Mouse (Mus musculus) midbrain, embryonic 14.5 days (tissue): ENCODE measurements around the gene Gas8. TPM values are rescaled to one million over a fixed set of nuclear protein-coding genes. Genes with fewer than 3 reads are reported as not detected.
A peak's percentile ranks its signal among the peaks of the same experiment; 100 is the strongest.
"Not testable (repeated sequence)": the region's sequence is repeated elsewhere in the genome, so short reads cannot be mapped to it uniquely, and the experiment has no call there.

Source experiments
- ATAC-seq: fragments of 200-750 bp; cut with Nextera tagmentation; 2 replicates; pipeline ENCODE4 v1.8.0; 2017; ENCODE audit warnings: moderate number of reproducible peaks, moderate library complexity; ENCODE audit not compliant: low FRiP score, low TSS enrichment
- DNase-seq: peaks from one replicate; pipeline ENCODE4 v3.0.0-alpha.2; 2015
- H3K27ac ChIP-seq: fragments of 300-500 bp; sonication (generic); replicated peaks from 2 replicates; pipeline ENCODE4 v1.5.1; 2014; ENCODE audit warnings: mild to moderate bottlenecking, low read depth, low read length, moderate library complexity
- H3K27me3 ChIP-seq: fragments of 300-500 bp; sonication (generic); 2 replicates; pipeline ENCODE4 v1.6.1; 2014; ENCODE audit warnings: low read length, control low read depth, mixed read lengths; ENCODE audit not compliant: control insufficient read depth, insufficient read depth
- H3K36me3 ChIP-seq: fragments of 300-500 bp; sonication (generic); 2 replicates; pipeline ENCODE4 v1.6.1; 2014; ENCODE audit warnings: low read length, control low read depth; ENCODE audit not compliant: control insufficient read depth, insufficient read depth
- H3K4me1 ChIP-seq: fragments of 300-500 bp; sonication (generic); 2 replicates; pipeline ENCODE4 v1.6.1; 2014; ENCODE audit warnings: mild to moderate bottlenecking, antibody characterized with exemption, low read length, control low read depth; ENCODE audit not compliant: control insufficient read depth, insufficient read depth
- H3K4me2 ChIP-seq: fragments of 300-500 bp; sonication (generic); 2 replicates; pipeline ENCODE4 v1.6.1; 2014; ENCODE audit warnings: mild to moderate bottlenecking, low read length, moderate library complexity
- H3K4me3 ChIP-seq: fragments of 300-500 bp; sonication (generic); replicated peaks from 2 replicates; pipeline ENCODE4 v1.5.1; 2014; ENCODE audit warnings: low read depth, low read length
- H3K9ac ChIP-seq: fragments of 300-500 bp; sonication (generic); replicated peaks from 2 replicates; pipeline ENCODE4 v1.6.1; 2014; ENCODE audit warnings: mild to moderate bottlenecking, low read length, moderate library complexity
- H3K9me3 ChIP-seq: fragments of 300-500 bp; sonication (generic); 2 replicates; pipeline ENCODE4 v1.6.1; 2016; ENCODE audit warnings: low read length, control low read depth, mixed read lengths; ENCODE audit not compliant: control insufficient read depth
- WGBS: fragments of 180-500 bp; shearing (Covaris S2); extraction: QIAGEN DNeasy Blood & Tissue Kit; methylation state at CpG from one replicate; pipeline ENCODE4 v1.1.7; 2014; 5-methylcytosine and 5-hydroxymethylcytosine counted together
- polyA plus RNA-seq: library from polyadenylated mRNA; unstranded; fragments of >200 nt; fragmentation: Nextera tagmentation; extraction: Ambion mirVana; gene quantifications from 2 replicates; pipeline ENCODE4 v1.2.1, GENCODE M21; 2014

The Gas8 gene
- polyA plus RNA-seq, 1 experiment from 2014 or later, result 38.6 TPM

DNA sequence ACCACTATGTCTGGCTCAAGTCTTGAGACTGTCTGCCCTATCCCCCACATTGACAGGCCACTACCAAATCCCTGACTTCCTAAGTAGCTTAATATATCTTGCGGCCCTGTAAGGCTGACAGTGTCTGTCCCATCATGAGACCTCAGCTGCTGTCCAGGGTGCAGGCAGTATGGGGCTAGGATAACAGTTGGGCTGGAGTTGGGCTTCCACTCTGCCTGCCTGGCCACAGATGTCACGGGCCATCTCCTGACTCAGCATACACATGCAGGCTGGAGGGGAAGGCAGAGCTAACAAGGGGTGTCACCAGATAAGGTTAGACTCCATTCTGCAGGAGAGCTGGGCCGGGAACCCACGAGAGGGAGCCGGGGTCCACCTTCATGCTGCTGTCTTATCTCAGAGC is 11.5 kb upstream of the Gas8 start:
- Histone ChIP-seq H3K36me3 (peaks cover 93% of the 10 kb centered on the region), H3K9ac (no peak overlapping the region), H3K4me3 (no peak overlapping the region), H3K27me3 (no peaks in the 10 kb centered on the region), H3K4me2 (no peak overlapping the region), H3K4me1 (no peaks in the 10 kb centered on the region), H3K27ac (no peak overlapping the region), H3K9me3 (no peaks in the 10 kb centered on the region)
- ATAC-seq (no peak), DNase-seq (no peak)
- 99% methylated on average over 5 of the region's 5 CpGs for WGBS

DNA sequence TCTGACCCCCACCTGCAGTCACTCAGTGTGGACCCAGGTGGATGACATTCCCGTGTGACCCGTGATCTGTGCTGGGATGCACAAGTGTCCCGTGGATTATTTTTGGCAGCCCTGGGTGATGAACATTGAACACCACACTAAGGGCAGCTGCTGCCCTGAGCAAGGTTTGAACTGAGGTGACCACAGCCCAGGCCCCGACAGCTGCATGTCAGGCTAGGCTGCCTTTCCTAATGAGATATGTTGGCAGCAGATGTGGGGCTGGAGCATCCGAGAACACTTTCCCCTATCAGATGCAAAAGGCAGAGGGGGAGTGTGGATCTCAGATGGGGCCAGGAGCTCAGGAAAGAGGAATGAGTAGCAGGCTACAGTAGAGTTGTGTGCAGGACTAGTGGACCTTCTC is 7.8 kb upstream of the Gas8 start:
- H3K4me1 ChIP-seq, result peaks cover 15% of the 10 kb centered on the region
- ATAC-seq, result no peak
- H3K9ac ChIP-seq, result no peak overlapping the region
- peaks cover 57% of the 10 kb centered on the region for H3K36me3 ChIP-seq
- 76% methylated on average over 5 of the region's 5 CpGs for WGBS
- H3K9me3 ChIP-seq, result no peaks in the 10 kb centered on the region
- no peak overlapping the region for H3K4me2 ChIP-seq
- no peak overlapping the region for H3K4me3 ChIP-seq
- H3K27ac ChIP-seq, result no peak overlapping the region
- no peaks in the 10 kb centered on the region for H3K27me3 ChIP-seq
- no peak for DNase-seq

- DNase-seq (peak; percentile 56), ATAC-seq (no peak)
- Histone ChIP-seq H3K36me3 (peaks cover 24% of the 10 kb centered on the region), H3K9ac (peak overlapping the region; percentile 93), H3K4me3 (peak overlapping the region; percentile 82), H3K27ac (peak overlapping the region; percentile 95), H3K4me1 (peaks cover 20% of the 10 kb centered on the region), H3K27me3 (no peaks in the 10 kb centered on the region), H3K4me2 (peak overlapping the region; percentile 70), H3K9me3 (no peaks in the 10 kb centered on the region)
- WGBS, result under 1% methylated on average over 9 of the region's 9 CpGs
Measured at GRCm38 (mm10) chr8:123514136-123514535, 4.5 kb upstream of the Gas8 start.

DNA sequence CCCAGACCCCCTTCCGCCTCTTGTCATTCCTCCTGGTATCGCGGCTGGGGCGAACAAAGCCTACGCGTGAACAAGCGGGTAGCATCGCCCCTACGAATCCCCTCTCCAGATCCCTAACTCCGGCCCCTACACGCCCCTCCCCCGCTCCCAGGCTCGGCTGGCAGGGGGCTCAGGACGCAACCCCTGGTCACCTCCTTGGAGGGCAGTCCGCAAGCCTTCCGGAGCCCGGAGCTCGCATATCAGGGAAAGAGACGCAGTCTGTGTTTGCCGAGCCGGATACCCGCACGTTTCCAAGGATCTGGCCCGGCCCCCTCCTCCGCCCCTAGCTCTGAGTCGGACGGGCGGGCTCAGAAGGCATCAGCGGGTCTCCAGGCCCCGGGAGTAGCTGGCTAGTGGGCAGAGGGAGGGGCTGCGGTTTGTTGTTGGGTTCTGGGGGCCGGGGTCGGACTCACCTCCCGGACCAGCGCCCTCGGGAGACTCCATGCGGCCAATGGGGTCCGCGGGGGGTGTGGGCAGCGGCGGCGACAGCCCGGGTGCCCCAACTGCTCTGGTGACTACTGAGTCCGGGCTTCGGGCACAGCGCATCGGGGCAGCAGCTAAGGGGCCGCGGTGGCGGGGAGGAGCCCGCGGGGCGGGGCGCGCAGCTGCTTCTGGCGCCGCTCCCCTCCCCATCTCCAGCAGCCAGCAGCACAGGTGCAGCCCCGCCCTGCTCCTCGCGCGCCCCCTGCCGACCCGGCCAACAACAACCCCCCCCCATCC is 3.7 kb upstream of the Gas8 start, which contains the start of gene Dbndd1:
Gene Dbndd1, minus strand, starts transcription at position 683 of the 759 bp plus-strand sequence.
- Histone ChIP-seq H3K9ac (peak within 1 kb of the TSS; percentile 93), H3K36me3 (peaks cover 16% of the 10 kb centered on the region), H3K4me2 (peak within 1 kb of the TSS; percentile 70), H3K27me3 (no peaks in the 10 kb centered on the region), H3K9me3 (no peaks in the 10 kb centered on the region), H3K4me3 (peak within 1 kb of the TSS; percentile 82), H3K4me1 (peaks cover 25% of the 10 kb centered on the region), H3K27ac (peak within 1 kb of the TSS; percentile 95)
- WGBS, result under 1% methylated on average over 59 of the region's 63 CpGs
- DNase-seq, result peak; percentile 86
- ATAC-seq, result peak; percentile 79

DNA sequence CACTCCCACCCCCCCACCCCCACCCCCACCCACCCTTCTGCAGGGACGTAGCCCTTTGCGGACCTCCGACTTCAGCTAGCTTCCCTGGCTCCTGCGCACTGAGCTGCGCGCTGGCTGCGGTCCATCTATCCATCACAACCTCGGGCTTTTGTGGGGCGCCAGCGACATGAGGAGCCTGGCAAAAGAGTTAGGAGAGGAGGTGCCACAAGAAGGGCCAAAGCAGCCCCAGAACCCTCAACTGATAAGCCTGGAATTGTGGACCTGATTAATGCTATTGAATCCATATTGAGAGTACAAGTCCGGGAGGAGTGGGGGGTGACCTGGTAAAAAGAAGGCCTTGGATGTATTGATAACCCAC is 3.1 kb upstream of the Gas8 start:
- WGBS, result under 1% methylated on average over 11 of the region's 11 CpGs
- ATAC-seq (no peak), DNase-seq (no peak)
- peaks cover 10% of the 10 kb centered on the region for H3K36me3 ChIP-seq
- H3K9me3 ChIP-seq, result no peaks in the 10 kb centered on the region
- no peaks in the 10 kb centered on the region for H3K27me3 ChIP-seq
- peak overlapping the region; percentile 49; the same call in 1 of the 2 replicates for H3K9ac ChIP-seq
- H3K4me2 ChIP-seq, result peak overlapping the region; percentile 70
- H3K4me3 ChIP-seq, result peak overlapping the region; percentile 82
- peak overlapping the region; percentile 95 for H3K27ac ChIP-seq
- peaks cover 25% of the 10 kb centered on the region for H3K4me1 ChIP-seq

DNA sequence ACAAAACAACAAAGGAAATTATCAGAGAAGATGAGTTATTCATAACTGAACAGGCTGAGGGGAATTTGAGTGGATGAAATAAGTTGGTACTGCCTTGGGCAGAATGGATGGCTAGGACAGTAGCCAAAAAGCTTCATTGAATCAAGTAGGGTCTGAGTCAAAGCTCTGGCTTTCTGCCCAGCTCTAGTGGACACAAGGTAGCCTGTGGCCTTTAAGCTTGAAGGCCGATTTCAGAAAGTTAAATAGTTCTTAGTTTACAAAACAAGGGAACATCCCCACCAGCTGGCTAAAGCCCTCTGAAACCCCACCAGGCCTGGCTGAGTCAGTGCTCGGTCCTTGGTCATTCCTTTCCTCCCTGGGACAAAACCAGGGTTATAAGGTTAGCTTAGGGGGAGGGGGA is 2.0 kb upstream of the Gas8 start:
- no peak overlapping the region for H3K27ac ChIP-seq
- H3K4me2 ChIP-seq, result no peak overlapping the region
- no peaks in the 10 kb centered on the region for H3K9me3 ChIP-seq
- no peak overlapping the region for H3K9ac ChIP-seq
- ATAC-seq (no peak), DNase-seq (peak; percentile 18)
- no peaks in the 10 kb centered on the region for H3K27me3 ChIP-seq
- peaks cover 11% of the 10 kb centered on the region for H3K36me3 ChIP-seq
- no peak overlapping the region for H3K4me3 ChIP-seq
- peaks cover 25% of the 10 kb centered on the region for H3K4me1 ChIP-seq
- 25% methylated on average over 2 of the region's 2 CpGs for WGBS

DNA sequence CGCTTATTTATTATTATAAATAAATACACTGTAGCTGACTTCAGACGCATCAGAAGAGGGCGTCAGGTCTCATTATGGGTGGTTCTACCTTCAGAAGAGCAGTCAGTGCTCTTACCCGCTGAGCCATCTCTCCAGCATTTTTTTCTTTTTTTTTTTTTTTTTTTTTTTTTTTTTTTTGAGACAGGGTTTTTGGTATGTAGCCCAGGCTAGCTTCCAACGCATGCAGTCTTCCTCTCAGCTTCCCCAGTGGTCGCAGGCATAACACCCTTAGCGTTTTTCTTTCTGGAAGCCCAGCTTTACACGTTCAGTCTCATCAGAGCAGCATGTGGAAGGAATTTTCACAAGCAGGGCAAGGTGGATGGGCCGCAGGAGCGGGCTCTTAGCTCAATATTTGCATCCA is 462 bp upstream of the Gas8 start:
- Histone ChIP-seq H3K4me3 (peak overlapping the region; percentile 64), H3K27me3 (no peaks in the 10 kb centered on the region), H3K9ac (peak overlapping the region; percentile 78; the same call in 1 of the 2 replicates), H3K4me1 (peaks cover 16% of the 10 kb centered on the region), H3K36me3 (peaks cover 23% of the 10 kb centered on the region), H3K9me3 (no peaks in the 10 kb centered on the region), H3K4me2 (peak overlapping the region; percentile 91), H3K27ac (peak overlapping the region; percentile 41)
- no peak for DNase-seq
- ATAC-seq, result no peak
- WGBS, result 38% methylated on average over 10 of the region's 10 CpGs

GRCm38 (mm10) chr8:123520048-123520447 is 1.4 kb downstream of the Gas8 start:
- not testable (repeated sequence) for DNase-seq, ATAC-seq
- 91% methylated on average over 1 of the region's 1 CpGs for WGBS

More at GRCm38 (mm10) chr8:123520048-123520447, 1.4 kb downstream of the Gas8 start:
- H3K4me2 ChIP-seq, H3K4me3 ChIP-seq, H3K27ac ChIP-seq, H3K27me3 ChIP-seq, H3K9me3 ChIP-seq, H3K9ac ChIP-seq: not testable (repeated sequence)
- peaks cover 42% of the 10 kb centered on the region for H3K36me3 ChIP-seq
- peaks cover 11% of the 10 kb centered on the region; the same call in 1 of the 2 replicates for H3K4me1 ChIP-seq
